Mouse (Mus musculus) lung, embryonic 15.5 days (tissue): ENCODE data around the gene Npdc1. TPM values are rescaled to one million over a fixed set of nuclear protein-coding genes. Genes with fewer than 3 reads are reported as not detected.

Experiments
- ATAC-seq: fragments of 200-750 bp; cut with Nextera tagmentation; 2 replicates; pipeline ENCODE4 v1.8.0; 2017; ENCODE audit warnings: moderate number of reproducible peaks, borderline replicate concordance; ENCODE audit not compliant: low FRiP score, low TSS enrichment; ENCODE audit errors: extremely low read depth
- H3K27ac ChIP-seq: fragments of 300-500 bp; sonication (generic); 2 replicates; pipeline ENCODE4 v1.5.1; 2015; ENCODE audit warnings: moderate library complexity, mild to moderate bottlenecking, inconsistent platforms
- H3K27me3 ChIP-seq: fragments of 300-500 bp; sonication (generic); 2 replicates; pipeline ENCODE4 v1.6.1; 2015; ENCODE audit warnings: inconsistent platforms
- H3K36me3 ChIP-seq: fragments of 300-500 bp; sonication (generic); 2 replicates; pipeline ENCODE4 v1.6.1; 2015; ENCODE audit warnings: inconsistent platforms
- H3K4me1 ChIP-seq: fragments of 300-500 bp; sonication (generic); 2 replicates; pipeline ENCODE4 v1.6.1; 2015; ENCODE audit warnings: inconsistent platforms
- H3K4me2 ChIP-seq: fragments of 300-500 bp; sonication (generic); 2 replicates; pipeline ENCODE4 v1.6.1; 2015; ENCODE audit warnings: inconsistent platforms, mild to moderate bottlenecking, moderate library complexity
- H3K4me3 ChIP-seq: fragments of 300-500 bp; sonication (generic); 2 replicates; pipeline ENCODE4 v1.5.1; 2015; ENCODE audit warnings: mild to moderate bottlenecking, inconsistent platforms
- H3K9ac ChIP-seq: fragments of 300-500 bp; sonication (generic); 2 replicates; pipeline ENCODE4 v1.6.1; 2015; ENCODE audit warnings: inconsistent platforms
- H3K9me3 ChIP-seq: fragments of 300-500 bp; sonication (generic); 2 replicates; pipeline ENCODE4 v1.6.1; 2016; ENCODE audit warnings: inconsistent platforms
- WGBS: fragments of 180-500 bp; shearing (Covaris S2); methylation state at CpG from one replicate; pipeline ENCODE4 v1.1.7; 2015; 5-methylcytosine and 5-hydroxymethylcytosine counted together
- polyA plus RNA-seq: library from polyadenylated mRNA; unstranded; fragments of >200 nt; fragmentation: Nextera tagmentation; extraction: Ambion mirVana; gene quantifications from 2 replicates; pipeline ENCODE4 v1.2.1, GENCODE M21; 2015

Npdc1 gene
- polyA plus RNA-seq, 1 experiment from 2014 or later: 28.7 TPM

DNA sequence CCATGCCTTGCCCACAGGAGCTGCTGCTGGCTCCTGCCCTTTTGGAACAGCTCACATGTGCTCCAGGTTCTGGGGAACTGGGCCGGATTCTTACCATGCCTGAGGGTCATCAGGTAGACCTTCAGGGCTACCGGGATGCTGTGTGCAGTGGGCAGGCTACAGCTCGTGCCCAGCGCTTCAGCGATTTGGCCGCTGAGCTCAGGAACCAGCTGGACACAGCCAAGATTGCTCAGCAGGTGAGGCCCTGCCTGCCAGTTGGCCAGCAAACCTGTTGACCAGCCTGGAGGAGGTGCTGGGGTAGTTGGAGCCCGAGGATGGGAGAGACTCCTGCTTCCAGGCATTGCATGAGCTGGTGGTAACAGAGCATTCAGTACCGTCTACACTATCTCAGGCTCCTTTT lies 35.1 kb downstream of the Npdc1 start:
- Histone ChIP-seq H3K36me3 (no peaks in the 10 kb centered on the region), H3K9me3 (no peaks in the 10 kb centered on the region), H3K4me1 (no peaks in the 10 kb centered on the region), H3K27ac (no peak overlapping the region), H3K27me3 (peaks cover 6% of the 10 kb centered on the region), H3K9ac (no peak overlapping the region), H3K4me2 (no peak overlapping the region), H3K4me3 (no peak overlapping the region)
- ATAC-seq: no peak
- WGBS: 77% methylated on average over 8 of the region's 8 CpGs

GRCm38 (mm10) chr2:25436286-25436820 lies 37.2 kb downstream of the Npdc1 start:
- H3K27me3 ChIP-seq: no peaks in the 10 kb centered on the region
- no peak overlapping the region for H3K27ac ChIP-seq
- H3K4me3 ChIP-seq: no peak overlapping the region
- WGBS: 87% methylated on average over 10 of the region's 10 CpGs
- H3K36me3 ChIP-seq: no peaks in the 10 kb centered on the region
- H3K9ac ChIP-seq: no peak overlapping the region
- no peak for ATAC-seq
- no peaks in the 10 kb centered on the region for H3K4me1 ChIP-seq
- no peaks in the 10 kb centered on the region for H3K9me3 ChIP-seq
- H3K4me2 ChIP-seq: no peak overlapping the region

- Histone ChIP-seq H3K9ac (no peak overlapping the region), H3K4me1 (no peaks in the 10 kb centered on the region), H3K36me3 (no peaks in the 10 kb centered on the region), H3K4me3 (no peak overlapping the region), H3K4me2 (no peak overlapping the region), H3K27ac (no peak overlapping the region), H3K9me3 (no peaks in the 10 kb centered on the region), H3K27me3 (no peaks in the 10 kb centered on the region)
- no peak for ATAC-seq
- 77% methylated on average over 20 of the region's 20 CpGs for WGBS
These were observed 41.9 kb downstream of the Npdc1 start for GRCm38 (mm10) chr2:25441067-25441466.

- H3K9ac ChIP-seq: no peak overlapping the region
- WGBS: 85% methylated on average over 14 of the region's 14 CpGs
- H3K4me3 ChIP-seq: no peak overlapping the region
- no peak for ATAC-seq
- H3K4me1 ChIP-seq: no peaks in the 10 kb centered on the region
- H3K27ac ChIP-seq: no peak overlapping the region
- no peaks in the 10 kb centered on the region for H3K36me3 ChIP-seq
- no peaks in the 10 kb centered on the region for H3K9me3 ChIP-seq
- H3K4me2 ChIP-seq: no peak overlapping the region
- H3K27me3 ChIP-seq: no peaks in the 10 kb centered on the region
These were observed 43.5 kb downstream of the Npdc1 start for GRCm38 (mm10) chr2:25442682-25443081.

DNA sequence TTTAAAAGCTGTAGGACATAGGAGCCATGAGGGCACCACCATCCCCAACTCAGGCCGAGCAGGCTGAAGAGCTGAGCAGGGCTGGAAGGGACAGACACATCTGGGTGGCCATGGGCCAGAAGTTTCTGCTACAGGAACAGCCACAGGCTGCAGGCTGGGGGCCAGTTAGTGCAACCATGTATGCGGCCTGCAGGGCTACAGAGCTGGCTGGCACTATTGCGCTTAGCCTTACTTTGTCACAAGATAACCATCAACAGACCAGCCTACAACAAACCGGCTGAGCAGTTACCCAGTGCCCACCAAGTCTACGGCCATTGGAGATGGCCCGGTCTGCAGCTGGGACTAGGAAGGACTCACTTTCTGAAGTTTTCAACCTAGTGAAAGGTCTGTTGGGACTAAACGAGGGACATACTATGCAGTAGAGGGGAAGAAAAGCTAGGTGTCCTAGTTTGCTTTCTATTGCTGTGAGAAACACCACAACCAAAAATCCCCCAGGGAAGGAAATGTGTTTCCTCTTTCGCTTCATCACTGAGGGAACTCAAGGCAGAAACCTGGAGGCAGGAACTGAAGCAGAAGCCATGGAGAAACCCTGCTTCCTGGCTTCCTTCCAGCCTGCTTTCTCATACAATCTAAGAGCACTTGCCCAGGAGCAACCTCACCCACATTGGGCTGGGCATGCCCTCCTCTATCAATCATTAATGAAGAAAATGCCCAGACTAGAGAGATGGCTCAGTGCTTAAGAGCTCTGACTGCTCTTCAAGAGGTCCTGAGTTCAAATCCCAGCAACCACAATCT lies 51.9 kb downstream of the Npdc1 start:
- no peak overlapping the region for H3K27ac ChIP-seq
- H3K9me3 ChIP-seq: no peaks in the 10 kb centered on the region
- no peaks in the 10 kb centered on the region for H3K27me3 ChIP-seq
- no peak overlapping the region for H3K4me2 ChIP-seq
- 76% methylated on average over 8 of the region's 8 CpGs for WGBS
- no peak for ATAC-seq
- H3K9ac ChIP-seq: no peak overlapping the region
- H3K36me3 ChIP-seq: no peaks in the 10 kb centered on the region
- H3K4me1 ChIP-seq: peaks cover 5% of the 10 kb centered on the region; the same call in 1 of the 2 replicates
- no peak overlapping the region for H3K4me3 ChIP-seq

DNA sequence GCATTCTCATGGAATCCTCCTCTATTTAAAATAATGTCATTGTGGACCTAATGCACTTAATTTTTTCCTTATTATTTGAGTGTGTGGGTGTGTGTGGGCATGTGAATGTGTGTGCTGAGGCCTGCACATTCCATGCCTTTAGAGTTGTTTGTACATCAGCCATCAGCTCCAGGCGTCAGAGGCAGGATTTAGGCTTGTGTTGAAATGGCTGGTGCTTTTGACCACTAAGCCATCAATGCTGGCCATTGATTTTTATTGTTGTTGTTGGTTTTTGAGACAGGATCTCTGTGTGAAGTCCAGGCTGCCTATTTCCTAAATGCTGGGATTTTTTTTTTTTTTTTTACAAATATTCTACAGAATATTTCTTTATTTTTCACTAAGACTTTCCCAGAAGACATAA lies 53.8 kb downstream of the Npdc1 start:
- Histone ChIP-seq H3K9ac (no peak overlapping the region), H3K36me3 (no peaks in the 10 kb centered on the region), H3K27ac (no peak overlapping the region), H3K9me3 (no peaks in the 10 kb centered on the region), H3K4me1 (peaks cover 10% of the 10 kb centered on the region; the same call in 1 of the 2 replicates), H3K27me3 (no peaks in the 10 kb centered on the region), H3K4me2 (no peak overlapping the region), H3K4me3 (no peak overlapping the region)
- no peak for ATAC-seq
- WGBS: 26% methylated on average over 1 of the region's 1 CpGs

DNA sequence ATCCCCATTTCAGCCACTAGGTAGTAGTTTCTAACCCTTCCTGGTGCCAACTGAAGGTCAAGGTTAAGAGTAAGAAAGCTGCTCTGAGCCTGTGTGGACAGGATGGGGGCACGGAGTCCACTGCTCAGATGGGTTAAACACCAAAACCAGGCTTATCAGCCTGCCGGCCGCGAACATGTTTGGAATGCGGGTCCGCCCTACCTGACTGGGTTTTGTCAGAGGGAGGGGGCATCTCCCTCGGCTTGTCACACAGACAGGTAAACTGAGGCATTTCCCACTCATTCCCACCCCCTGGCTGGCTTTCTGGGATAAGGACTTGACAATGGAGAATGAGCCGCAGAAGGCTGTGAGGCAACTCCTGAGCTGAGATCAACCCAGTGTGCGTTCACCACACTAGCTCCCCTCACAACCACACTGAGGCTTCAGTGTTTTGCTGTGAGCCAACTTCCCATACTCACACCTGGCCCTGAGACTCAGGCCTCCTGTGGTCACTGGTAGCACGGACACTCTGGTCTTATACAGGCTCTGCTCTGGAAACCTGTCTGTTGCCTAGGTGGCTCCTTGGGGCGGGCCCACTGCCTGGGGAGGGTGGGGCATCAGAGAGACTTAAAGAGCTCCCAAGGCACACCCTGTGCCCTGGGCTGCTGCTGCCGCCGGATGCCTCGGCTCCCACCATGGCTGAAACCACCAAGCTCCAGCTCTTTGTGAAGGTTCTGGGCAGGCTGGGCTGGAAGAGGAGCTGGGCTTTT lies 57.2 kb downstream of the Npdc1 start, which contains the start of gene Clic3:
TSS of gene Clic3 (plus strand) at position 634 of the 749 bp plus-strand sequence.
- Histone ChIP-seq H3K27me3 (no peaks in the 10 kb centered on the region), H3K4me1 (peaks cover 38% of the 10 kb centered on the region), H3K4me3 (peak within 1 kb of the TSS; percentile 22), H3K4me2 (peak within 1 kb of the TSS; percentile 79), H3K27ac (peak within 1 kb of the TSS; percentile 91), H3K9ac (peak within 1 kb of the TSS; percentile 12; the same call in 1 of the 2 replicates), H3K9me3 (no peaks in the 10 kb centered on the region), H3K36me3 (no peaks in the 10 kb centered on the region)
- WGBS: 33% methylated on average over 14 of the region's 14 CpGs
- no peak for ATAC-seq

- H3K4me3 ChIP-seq: peak overlapping the region; percentile 22
- peak overlapping the region; percentile 91 for H3K27ac ChIP-seq
- peak overlapping the region; percentile 12; the same call in 1 of the 2 replicates for H3K9ac ChIP-seq
- peaks cover 42% of the 10 kb centered on the region for H3K4me1 ChIP-seq
- no peaks in the 10 kb centered on the region for H3K9me3 ChIP-seq
- H3K27me3 ChIP-seq: no peaks in the 10 kb centered on the region
- no peaks in the 10 kb centered on the region for H3K36me3 ChIP-seq
- no peak for ATAC-seq
- WGBS: 71% methylated on average over 9 of the region's 9 CpGs
- H3K4me2 ChIP-seq: peak overlapping the region; percentile 79
These were observed 58.1 kb downstream of the Npdc1 start for GRCm38 (mm10) chr2:25457022-25457896.

GRCm38 (mm10) chr2:25458911-25459310 lies 59.8 kb downstream of the Npdc1 start:
- 66% methylated on average over 5 of the region's 5 CpGs for WGBS

More at GRCm38 (mm10) chr2:25458911-25459310, 59.8 kb downstream of the Npdc1 start:
- H3K4me2 ChIP-seq: peak overlapping the region; percentile 79
- ATAC-seq: 0 out of 2 replicates have a peak, but pooled peaks have one; percentile 20
- no peak overlapping the region for H3K4me3 ChIP-seq
- no peaks in the 10 kb centered on the region for H3K9me3 ChIP-seq
- H3K27me3 ChIP-seq: no peaks in the 10 kb centered on the region
- H3K9ac ChIP-seq: no peak overlapping the region
- peaks cover 42% of the 10 kb centered on the region for H3K4me1 ChIP-seq
- H3K27ac ChIP-seq: peak overlapping the region; percentile 91
- no peaks in the 10 kb centered on the region for H3K36me3 ChIP-seq
